Mouse (Mus musculus) layer of hippocampus, adult 11-12 months (tissue): ENCODE measurements around the gene Shisal2a.
A peak's percentile ranks its signal among the peaks of the same experiment; 100 is the strongest.
"Not testable (repeated sequence)": the region's sequence is repeated elsewhere in the genome, so short reads cannot be mapped to it uniquely, and the experiment has no call there.

Experiments
- DNase-seq: peaks from one replicate; pipeline ENCODE4 v3.0.0; 2022; ENCODE audit warnings: low spot score

The Shisal2a gene

DNA sequence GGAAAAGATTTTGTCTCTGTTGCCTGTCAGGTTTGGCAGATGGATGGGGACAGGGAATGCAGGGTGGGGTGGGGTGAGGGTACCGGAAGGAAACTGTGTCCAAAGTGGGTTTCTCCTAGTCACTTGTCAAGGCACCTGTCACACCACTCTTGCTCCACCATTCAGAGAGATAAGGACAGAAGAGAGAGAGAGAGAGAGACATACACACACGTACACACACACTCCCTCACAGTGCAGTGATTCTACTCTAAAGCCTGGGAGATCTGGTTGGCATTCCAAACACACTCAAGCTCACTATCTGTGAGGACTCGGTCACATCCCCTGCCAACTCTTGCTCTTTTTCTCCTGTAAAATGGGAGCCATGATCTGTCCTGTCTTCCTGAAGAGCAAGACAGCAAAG is 11.0 kb downstream of the Shisal2a start:
- no peak for DNase-seq

DNA sequence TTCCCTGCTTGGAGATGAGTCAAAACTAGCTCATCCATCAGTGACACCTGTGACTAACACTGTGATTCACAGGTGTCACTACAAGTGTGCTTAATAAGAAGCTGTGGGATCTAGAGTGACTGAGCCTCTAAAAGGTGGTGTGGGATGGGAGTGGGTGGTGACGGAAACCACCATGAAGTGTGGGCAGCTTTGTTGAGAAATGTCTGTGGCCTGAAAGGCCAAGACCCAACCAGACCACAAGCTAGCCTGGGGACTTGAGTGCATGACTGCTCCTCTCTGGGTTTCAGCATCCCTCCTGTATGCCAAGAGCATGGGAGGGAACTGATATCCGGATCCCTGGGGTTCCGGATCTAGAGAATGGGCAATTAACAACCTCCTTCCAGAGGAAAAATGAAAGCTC is 11.7 kb downstream of the Shisal2a start:
- no peak for DNase-seq

- DNase-seq = no peak
Measured at GRCm38 (mm10) chr4:108370409-108370808, 12.7 kb downstream of the Shisal2a start.

DNA sequence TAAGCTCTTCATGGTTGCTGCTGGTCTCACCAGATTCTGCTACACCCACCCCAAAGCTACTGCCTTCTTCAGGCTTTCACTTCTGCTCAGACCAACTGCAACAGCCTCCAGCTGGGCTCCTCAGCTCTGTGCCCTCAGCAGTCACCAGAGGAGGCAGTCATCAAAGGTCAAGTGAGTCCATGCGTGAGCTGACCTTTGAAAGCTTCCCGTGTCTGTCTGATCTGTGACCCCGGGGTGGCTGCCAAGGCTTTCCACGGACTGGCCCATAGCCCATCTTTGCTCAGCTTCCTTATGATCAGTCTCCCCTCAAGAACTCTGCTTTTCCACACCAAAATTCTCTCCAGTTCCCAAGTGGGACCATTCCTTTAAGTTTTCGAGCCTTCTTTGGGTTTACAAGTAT is 13.9 kb downstream of the Shisal2a start:
- DNase-seq = peak; percentile 6

DNA sequence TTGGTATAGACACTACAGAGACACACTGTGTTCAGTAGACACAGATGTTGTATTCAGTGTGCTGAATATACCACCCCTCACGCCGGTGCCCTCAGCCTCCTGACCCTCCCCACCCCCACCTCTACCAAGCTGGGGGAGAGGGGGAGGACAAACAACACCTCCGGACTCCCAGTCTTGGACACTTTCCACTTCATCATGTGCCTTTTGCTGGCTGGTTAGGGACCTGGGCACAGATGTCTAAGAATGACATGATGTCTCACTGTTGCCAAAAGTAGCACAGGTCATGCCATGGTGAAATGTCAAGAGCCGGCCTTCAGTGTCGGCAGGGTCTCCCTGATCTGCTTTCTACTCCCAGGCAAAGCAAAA is 19.1 kb downstream of the Shisal2a start:
- no peak for DNase-seq

- DNase-seq = no peak
Measured at GRCm38 (mm10) chr4:108363355-108364110, 19.6 kb downstream of the Shisal2a start.

GRCm38 (mm10) chr4:108362321-108363261 is 20.6 kb downstream of the Shisal2a start:
- DNase-seq = no peak

DNA sequence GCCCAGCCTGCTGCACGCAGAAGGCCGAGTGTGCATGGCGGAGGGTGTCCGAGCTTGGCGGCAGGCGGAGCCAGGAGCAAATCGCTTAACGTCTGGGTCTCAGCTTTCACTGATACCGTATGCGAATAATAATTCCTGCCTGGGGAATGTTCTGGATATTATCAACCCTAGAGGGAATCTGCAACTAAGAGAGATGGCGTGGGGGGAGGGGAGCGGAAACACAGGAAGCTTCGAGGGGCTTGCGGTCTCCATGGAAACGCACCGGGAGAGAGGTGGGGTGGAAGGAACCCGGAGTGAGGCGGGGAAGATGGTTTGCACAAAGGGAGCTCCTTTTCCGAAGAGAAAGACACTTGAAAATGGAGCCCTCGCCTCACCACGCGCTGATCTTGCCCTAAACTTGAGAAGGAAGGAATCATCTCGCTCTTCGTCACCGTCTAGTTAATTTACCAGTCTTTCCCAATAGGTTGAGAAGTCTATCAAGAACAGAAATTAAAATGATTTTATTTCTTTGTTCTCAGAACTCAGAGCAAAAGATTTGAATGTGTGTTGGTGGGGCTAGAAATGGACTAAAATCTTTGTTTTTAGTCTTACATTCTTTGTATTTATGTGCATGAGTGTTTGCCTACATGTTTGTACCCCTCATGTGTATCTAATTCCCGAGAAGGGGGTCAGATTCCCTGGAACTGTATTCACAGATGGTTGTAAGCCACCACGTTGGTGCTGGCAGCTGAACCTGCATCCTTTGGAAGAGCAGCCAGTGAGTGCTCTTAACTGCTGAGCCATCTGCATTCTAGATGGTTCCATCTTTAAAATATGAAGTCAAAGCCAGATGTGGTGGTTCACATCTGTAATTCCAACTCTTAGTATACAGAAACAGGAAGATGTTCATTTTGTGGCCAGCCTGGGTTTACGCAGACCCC is 22.8 kb downstream of the Shisal2a start:
- peak; percentile 32 for DNase-seq

DNA sequence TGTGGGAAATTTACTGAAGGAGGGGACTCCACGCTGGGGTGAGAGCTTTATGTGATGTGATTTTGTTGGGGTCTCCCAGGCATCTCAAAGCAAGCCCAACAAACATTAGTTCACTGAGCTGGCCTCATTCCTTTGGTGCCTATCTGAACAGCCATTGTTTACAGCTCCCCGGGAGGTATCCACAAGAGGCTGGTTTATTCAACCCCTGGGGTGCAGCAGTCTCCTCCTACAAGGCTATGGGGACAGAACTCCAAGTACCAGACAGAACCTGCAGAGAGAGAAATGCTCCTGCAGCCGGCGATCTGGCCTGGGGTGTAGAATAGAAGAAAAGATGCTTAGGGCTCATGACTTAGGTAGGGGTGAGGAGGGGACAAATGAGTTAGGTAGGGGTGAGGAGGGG is 24.7 kb downstream of the Shisal2a start:
- no peak for DNase-seq

DNA sequence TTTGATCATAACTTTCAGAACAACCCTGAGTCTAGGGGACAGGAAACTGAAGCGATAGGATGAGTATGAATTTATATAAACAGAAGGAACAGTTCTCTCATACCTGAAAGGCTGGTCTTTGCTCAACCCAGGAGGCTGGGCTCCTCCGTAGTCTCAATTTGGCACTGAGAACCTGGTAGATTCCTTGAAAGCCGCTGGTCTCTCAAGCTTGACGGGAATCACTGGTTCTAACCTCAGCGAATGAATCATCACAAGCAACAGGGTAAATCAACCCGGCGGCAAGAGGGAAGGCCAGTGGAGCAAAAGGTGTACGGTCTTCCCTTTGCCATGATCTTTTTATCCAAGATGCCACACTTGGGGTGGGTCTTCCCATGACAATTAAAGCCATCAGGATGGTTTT is 25.7 kb downstream of the Shisal2a start:
- no peak for DNase-seq

DNA sequence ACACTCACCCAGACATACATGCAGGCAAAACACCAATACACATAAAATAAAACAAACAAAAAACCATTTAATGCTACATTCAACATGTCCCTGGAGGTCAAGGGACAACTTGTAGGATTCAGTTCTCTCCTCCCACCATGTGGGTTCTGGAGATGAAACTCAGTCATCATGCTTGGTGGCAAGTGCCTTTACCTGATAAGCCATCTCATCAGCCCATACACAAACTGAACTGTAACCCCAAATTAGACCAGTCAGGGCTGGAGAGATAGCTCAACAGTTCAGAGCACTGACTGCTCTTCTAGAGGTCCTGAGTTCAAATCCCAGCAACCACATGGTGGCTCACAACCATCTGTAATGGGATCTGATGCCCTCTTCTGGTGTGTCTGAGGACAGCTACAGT is 29.6 kb downstream of the Shisal2a start:
- not testable (repeated sequence) for DNase-seq

DNA sequence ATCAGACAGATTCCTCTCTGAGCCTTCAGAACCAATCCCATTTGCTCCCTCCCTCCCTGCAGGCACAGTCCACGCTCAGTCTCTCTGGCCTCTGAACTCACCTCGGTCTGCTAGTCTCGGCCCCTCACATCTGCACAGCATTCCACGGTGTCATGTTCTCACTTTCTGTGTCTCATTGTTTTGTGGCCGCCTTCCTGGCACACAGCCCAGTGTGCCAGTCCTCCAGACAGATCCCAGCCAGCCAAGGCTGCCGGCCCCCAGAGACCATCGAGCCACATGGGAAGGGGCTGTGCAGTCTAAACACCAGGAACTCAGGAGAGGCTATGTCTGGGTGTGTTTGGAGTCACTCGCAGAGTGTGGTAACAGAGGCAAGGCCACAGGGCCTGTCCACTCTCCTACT is 32.3 kb downstream of the Shisal2a start:
- DNase-seq = no peak

GRCm38 (mm10) chr4:108349836-108350547 is 33.2 kb downstream of the Shisal2a start:
- DNase-seq = no peak

DNA sequence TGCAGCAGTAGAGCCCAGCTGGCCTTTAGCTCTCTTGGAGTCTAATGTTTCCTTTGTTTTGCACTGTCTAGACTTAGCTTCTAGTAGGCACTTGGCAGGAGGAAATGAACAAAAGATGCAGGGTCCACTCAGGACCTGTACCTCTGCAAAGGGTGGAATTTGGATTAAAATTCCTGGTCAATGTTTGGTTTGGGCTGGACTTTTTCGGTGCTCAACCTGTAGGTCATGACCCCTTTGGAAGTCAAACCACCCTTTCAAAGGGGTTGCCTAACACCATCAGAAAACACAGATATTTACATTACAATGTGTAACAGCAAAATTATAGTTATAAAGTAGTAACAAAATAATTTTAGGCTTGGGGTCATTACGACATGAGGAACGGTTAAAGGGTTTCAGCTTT is 34.1 kb downstream of the Shisal2a start:
- DNase-seq = no peak

- DNase-seq = no peak
Measured at GRCm38 (mm10) chr4:108348256-108348875, 34.8 kb downstream of the Shisal2a start.

- DNase-seq = no peak
Measured at GRCm38 (mm10) chr4:108347111-108347510, 36.0 kb downstream of the Shisal2a start.

- no peak for DNase-seq
Measured at GRCm38 (mm10) chr4:108345826-108346225, 37.3 kb downstream of the Shisal2a start.

DNA sequence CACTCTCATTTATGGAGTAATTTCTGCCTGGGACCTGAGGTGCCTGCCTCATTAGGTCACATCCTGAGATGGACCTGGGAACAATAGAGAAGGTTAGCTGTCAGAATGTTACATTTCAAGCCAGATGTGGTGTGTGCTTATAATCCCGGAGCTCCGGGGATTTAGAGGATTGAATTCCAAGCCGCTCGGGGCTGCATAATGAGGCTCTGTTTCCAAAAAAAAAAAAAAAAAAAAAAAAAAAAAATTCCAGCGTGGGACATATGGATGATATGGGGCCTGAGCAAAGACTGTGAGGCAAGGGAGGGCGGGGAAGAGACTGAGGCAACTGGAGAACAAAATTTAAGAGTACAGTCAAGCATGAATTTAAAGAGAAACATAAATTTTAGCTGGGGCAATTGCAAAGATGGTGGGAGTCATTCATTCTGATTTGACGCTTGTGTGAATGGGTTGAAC is 38.5 kb downstream of the Shisal2a start:
- no peak for DNase-seq

DNA sequence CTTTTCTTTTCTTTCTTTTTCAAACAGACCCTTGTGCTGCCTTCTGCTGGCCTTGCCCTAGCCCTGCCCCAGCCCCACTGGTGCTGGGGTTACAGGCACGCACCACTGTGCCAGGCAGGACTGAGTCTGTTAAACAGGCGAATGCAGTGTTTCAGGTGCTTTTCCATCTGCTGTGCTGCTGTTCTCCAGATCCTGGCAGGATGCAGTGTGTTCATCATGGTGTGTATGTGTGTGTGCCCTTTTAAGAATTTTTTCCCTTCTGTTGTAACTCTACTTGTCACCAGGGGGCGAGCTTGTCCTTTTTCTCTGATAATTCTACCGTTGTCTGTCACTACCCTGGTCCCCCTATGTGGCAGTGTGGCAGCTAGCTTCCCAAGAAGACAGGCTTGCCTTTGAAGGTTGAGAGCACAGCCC is 43.9 kb downstream of the Shisal2a start:
- DNase-seq = peak; percentile 76

DNA sequence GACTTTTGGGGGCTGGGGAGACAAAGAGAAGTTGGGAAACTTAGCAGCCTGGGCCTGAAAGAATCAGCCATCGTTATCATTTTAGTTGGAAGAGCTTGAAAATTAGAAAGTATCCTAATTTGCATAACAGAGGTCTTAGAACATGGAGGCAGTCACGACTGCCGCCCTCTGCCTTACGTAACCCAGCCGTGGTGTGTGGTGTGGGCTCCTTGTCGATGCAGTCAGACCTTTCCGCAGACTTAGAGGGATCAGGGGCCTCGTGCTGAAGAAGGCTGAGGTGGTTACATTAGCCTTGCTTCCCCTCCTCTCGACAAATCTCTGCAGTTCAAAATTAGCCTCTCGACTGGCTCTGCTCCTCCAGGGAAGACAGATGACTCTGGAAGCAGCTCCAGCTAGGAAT is 44.3 kb downstream of the Shisal2a start:
- peak; percentile 27 for DNase-seq

DNA sequence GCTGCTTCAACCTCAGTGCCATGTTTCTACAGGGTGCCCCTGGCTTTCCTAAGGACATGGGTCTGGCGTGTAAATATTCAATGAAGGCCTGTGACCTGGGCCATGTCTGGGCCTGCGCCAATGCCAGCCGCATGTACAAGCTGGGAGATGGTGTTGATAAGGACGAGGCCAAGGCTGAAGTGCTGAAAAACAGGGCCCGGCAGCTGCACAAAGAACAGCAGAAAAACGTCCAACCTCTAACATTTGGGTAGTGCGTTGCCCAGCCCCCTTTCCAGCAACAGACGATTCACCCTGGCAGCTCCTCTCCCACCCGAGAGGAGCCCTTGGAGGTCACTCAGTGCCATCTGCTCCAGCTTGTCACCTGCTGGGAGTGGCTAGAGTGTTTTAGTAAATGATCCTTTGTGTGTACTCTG is 44.8 kb downstream of the Shisal2a start:
- no peak for DNase-seq
